Mouse (Mus musculus) intestine, postnatal 0 days (tissue): Measurements from ENCODE around the gene Qprt. TPM values are rescaled to one million over a fixed set of nuclear protein-coding genes. Genes with fewer than 3 reads are reported as not detected.

Experiments used
- ATAC-seq: fragments of 200-750 bp; cut with Nextera tagmentation; 2 replicates; pipeline ENCODE4 v1.8.0; 2017; ENCODE audit warnings: mild to moderate bottlenecking, moderate TSS enrichment, moderate library complexity
- H3K27ac ChIP-seq: fragments of 300-500 bp; sonication (generic); 2 replicates; pipeline ENCODE4 v1.5.1; 2014; ENCODE audit warnings: mild to moderate bottlenecking, low read depth, low read length, moderate library complexity
- H3K27me3 ChIP-seq: fragments of 300-500 bp; sonication (generic); replicated peaks from 2 replicates; pipeline ENCODE4 v1.6.1; 2014; ENCODE audit warnings: low read length, mixed read lengths; ENCODE audit not compliant: control insufficient read depth, insufficient read depth
- H3K36me3 ChIP-seq: fragments of 300-500 bp; sonication (generic); 2 replicates; pipeline ENCODE4 v1.6.1; 2014; ENCODE audit warnings: mild to moderate bottlenecking, moderate library complexity; ENCODE audit not compliant: control insufficient read depth, insufficient read depth
- H3K4me1 ChIP-seq: fragments of 300-500 bp; sonication (generic); replicated peaks from 2 replicates; pipeline ENCODE4 v1.6.1; 2014; ENCODE audit warnings: antibody characterized with exemption, low read length, mixed read lengths; ENCODE audit not compliant: control insufficient read depth, insufficient read depth
- H3K4me2 ChIP-seq: fragments of 300-500 bp; sonication (generic); replicated peaks from 2 replicates; pipeline ENCODE4 v1.6.1; 2014; ENCODE audit warnings: low read depth, mild to moderate bottlenecking, moderate library complexity
- H3K4me3 ChIP-seq: fragments of 300-500 bp; sonication (generic); 2 replicates; pipeline ENCODE4 v1.5.1; 2014; ENCODE audit warnings: low read depth, low read length
- H3K9ac ChIP-seq: fragments of 300-500 bp; sonication (generic); 2 replicates; pipeline ENCODE4 v1.6.1; 2014; ENCODE audit warnings: mild to moderate bottlenecking, low read depth, low read length
- H3K9me3 ChIP-seq: fragments of 300-500 bp; sonication (generic); 2 replicates; pipeline ENCODE4 v1.6.1; 2016; ENCODE audit warnings: mixed run types; ENCODE audit not compliant: control insufficient read depth
- CTCF ChIP-seq: sonication (generic); IDR thresholded peaks from 2 replicates; pipeline ENCODE4 v1.5.1; 2016; ENCODE audit warnings: low read depth, mild to moderate bottlenecking, control low read depth, antibody characterized with exemption, moderate library complexity
- WGBS: fragments of 180-500 bp; shearing (Covaris S2); extraction: QIAGEN DNeasy Blood & Tissue Kit; methylation state at CpG from one replicate; pipeline ENCODE4 v1.1.7; 2014; 5-methylcytosine and 5-hydroxymethylcytosine counted together
- polyA plus RNA-seq: library from polyadenylated mRNA; unstranded; fragments of >200 nt; fragmentation: Nextera tagmentation; extraction: Ambion mirVana; gene quantifications from 2 replicates; pipeline ENCODE4 v1.2.1, GENCODE M21; 2015

The Qprt gene
- polyA plus RNA-seq, 1 experiment from 2014 or later, result 2.0 TPM

DNA sequence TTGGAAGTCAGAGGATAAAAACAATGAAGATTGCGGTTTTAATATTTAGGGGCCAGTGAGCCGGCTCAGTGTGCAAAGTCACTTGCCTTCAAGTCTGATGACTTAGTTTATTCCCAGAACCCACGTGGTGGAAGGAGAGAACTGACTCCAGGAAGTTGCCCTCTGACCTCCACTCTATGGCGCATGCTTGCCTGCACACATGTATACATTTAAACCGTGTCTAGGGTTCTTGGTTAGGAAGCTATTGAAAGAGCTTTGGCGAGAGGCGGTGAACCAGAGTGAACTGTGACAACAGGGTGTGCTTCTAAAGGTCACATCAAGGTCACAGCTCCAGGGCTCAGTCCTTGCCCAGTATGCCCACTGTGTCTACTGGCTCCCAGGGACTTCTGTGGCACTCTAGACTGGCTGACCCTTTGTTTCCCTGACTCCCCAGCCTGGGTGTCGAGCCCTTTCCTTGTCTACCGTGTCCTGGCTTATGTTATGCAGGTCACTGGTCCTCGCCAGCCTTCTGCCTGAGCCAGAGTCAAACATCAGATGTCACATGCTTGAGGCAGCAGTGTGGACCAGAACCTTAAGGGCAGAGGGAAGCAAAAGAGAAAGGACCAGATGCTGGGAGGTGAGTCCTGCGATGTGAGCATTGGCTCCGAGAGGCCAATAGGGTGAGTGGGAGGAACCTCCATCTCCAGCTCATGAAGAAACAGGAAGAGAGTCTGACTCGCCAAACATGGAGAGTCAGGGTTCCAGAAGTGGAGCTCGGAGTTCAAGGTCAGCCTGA, 3.2 kb downstream of the Qprt start:
- Histone ChIP-seq H3K9ac (no peak overlapping the region), H3K4me2 (no peak overlapping the region), H3K27me3 (no peaks in the 10 kb centered on the region), H3K4me1 (peaks cover 19% of the 10 kb centered on the region), H3K36me3 (no peaks in the 10 kb centered on the region), H3K27ac (no peak overlapping the region), H3K4me3 (no peak overlapping the region), H3K9me3 (no peaks in the 10 kb centered on the region)
- ATAC-seq, result no peak
- 59% methylated on average over 14 of the region's 14 CpGs for WGBS
- TF ChIP-seq CTCF, result no peak

DNA sequence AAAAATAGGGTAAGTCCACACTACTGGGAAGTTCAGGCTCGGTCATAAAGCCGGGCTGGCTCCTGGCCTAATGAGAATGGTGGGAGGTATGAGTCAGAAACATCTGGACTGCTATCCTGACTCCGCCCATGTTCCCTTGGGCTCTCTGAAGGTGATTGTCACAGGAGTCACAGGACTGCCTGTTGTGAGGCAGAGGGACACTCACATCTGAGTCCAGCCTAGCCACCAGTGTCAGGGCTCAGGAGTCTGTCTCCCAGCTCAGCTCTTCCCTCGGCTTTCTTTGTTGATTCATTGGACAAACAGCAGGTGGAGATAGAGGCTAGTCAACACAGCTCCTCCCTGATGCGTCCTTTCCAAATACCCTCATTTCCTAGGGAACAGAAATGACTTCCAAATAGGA, 4.1 kb downstream of the Qprt start:
- no peaks in the 10 kb centered on the region for H3K36me3 ChIP-seq
- no peak overlapping the region for H3K27ac ChIP-seq
- peak; percentile 55 for ATAC-seq
- peak; percentile 66 for TF ChIP-seq CTCF
- 0 out of 2 replicates have a peak overlapping the region, but pooled peaks have one; percentile 17 for H3K9ac ChIP-seq
- H3K4me1 ChIP-seq, result peaks cover 19% of the 10 kb centered on the region
- H3K4me2 ChIP-seq, result no peak overlapping the region
- 12% methylated on average over 5 of the region's 5 CpGs for WGBS
- no peaks in the 10 kb centered on the region for H3K27me3 ChIP-seq
- no peaks in the 10 kb centered on the region for H3K9me3 ChIP-seq
- H3K4me3 ChIP-seq, result no peak overlapping the region

GRCm38 (mm10) chr7:127116331-127116935, 5.6 kb downstream of the Qprt start:
- no peak overlapping the region for H3K9ac ChIP-seq
- no peak for ATAC-seq
- no peak overlapping the region for H3K4me3 ChIP-seq
- 65% methylated on average over 11 of the region's 11 CpGs for WGBS
- H3K36me3 ChIP-seq, result no peaks in the 10 kb centered on the region
- H3K27ac ChIP-seq, result no peak overlapping the region
- no peak overlapping the region for H3K4me2 ChIP-seq
- H3K4me1 ChIP-seq, result peaks cover 14% of the 10 kb centered on the region
- TF ChIP-seq CTCF, result no peak
- H3K27me3 ChIP-seq, result 0 out of 2 replicates have a peak, but pooled peaks cover 4% of the 10 kb centered on the region
- H3K9me3 ChIP-seq, result no peaks in the 10 kb centered on the region

DNA sequence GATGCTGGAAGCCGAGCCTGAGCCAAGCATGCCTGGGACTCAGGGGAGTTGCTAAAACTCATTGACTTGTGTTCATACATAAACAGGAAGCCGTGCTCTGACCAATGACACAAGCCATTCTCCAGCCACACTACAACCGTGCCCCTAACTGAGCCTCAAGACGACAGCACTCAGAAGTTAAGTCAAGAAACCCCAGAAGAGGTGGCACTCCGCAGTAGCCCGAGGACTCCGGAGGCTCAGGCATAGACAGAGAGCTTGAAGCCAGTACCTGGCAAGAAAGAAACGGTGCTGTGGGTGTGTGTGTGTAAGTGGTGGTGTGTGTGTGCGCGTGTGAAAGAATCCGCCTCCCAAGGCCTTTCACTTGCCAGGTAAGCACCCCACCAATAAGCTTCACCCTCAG, 7.1 kb downstream of the Qprt start:
- no peak for TF ChIP-seq CTCF
- Histone ChIP-seq H3K27me3 (0 out of 2 replicates have a peak, but pooled peaks cover 4% of the 10 kb centered on the region), H3K9me3 (no peaks in the 10 kb centered on the region), H3K36me3 (no peaks in the 10 kb centered on the region), H3K4me2 (no peak overlapping the region), H3K9ac (no peak overlapping the region), H3K4me3 (no peak overlapping the region), H3K4me1 (peaks cover 9% of the 10 kb centered on the region), H3K27ac (no peak overlapping the region)
- ATAC-seq, result no peak
- WGBS, result 77% methylated on average over 11 of the region's 11 CpGs

DNA sequence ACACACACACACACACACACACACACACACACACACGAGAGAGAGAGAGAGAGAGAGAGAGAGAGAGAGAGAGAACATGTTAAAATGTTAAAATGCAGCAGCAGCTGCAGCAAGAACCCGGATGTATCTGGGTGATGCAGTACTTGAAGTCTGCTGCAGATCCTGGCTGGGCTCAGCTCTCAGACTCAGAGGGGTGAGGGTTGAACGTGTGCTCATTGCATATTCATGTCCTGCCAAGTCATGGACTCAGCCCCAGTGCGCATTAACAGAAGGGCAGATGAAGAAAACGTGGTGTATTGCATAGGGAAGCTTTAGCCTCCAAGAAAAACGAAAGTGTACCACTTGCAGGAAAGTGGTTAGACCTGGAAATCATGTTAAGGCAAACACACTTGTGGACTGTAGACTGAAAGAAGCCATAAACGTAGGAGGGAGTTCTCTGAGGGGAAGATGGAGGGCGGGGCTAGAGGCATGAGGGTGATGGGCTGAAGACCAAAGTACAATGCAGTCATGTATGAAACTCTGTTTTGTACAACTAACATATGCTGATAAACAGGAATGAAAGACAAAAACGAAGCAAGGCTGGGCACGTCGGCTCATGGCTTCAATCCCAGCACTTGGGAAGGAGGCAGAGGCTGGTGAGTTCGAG, 8.3 kb downstream of the Qprt start:
- Histone ChIP-seq H3K9me3 (no peaks in the 10 kb centered on the region), H3K9ac (no peak overlapping the region), H3K27me3 (0 out of 2 replicates have a peak, but pooled peaks cover 4% of the 10 kb centered on the region), H3K4me2 (peak overlapping the region; percentile 39; the same call in 1 of the 2 replicates), H3K36me3 (no peaks in the 10 kb centered on the region), H3K4me3 (no peak overlapping the region), H3K27ac (no peak overlapping the region), H3K4me1 (peaks cover 9% of the 10 kb centered on the region)
- 25% methylated on average over 12 of the region's 12 CpGs for WGBS
- TF ChIP-seq CTCF, result no peak
- peak; percentile 78 for ATAC-seq

GRCm38 (mm10) chr7:127112921-127113597, 9.0 kb downstream of the Qprt start:
- Histone ChIP-seq H3K4me2 (0 out of 2 replicates have a peak overlapping the region, but pooled peaks have one; percentile 39), H3K9ac (no peak overlapping the region), H3K4me1 (peaks cover 6% of the 10 kb centered on the region), H3K27ac (no peak overlapping the region), H3K27me3 (0 out of 2 replicates have a peak, but pooled peaks cover 4% of the 10 kb centered on the region), H3K9me3 (no peaks in the 10 kb centered on the region), H3K4me3 (no peak overlapping the region), H3K36me3 (no peaks in the 10 kb centered on the region)
- TF ChIP-seq CTCF, result no peak
- ATAC-seq, result no peak
- 42% methylated on average over 9 of the region's 9 CpGs for WGBS
